ENCODE assay signal across 8 mouse cellular contexts in genomic region chr7:119023394-119023921, GRCm38 (mm10). TPM values are rescaled to one million over a fixed set of nuclear protein-coding genes. Genes with fewer than 3 reads are reported as not detected.
DNase-seq lines count a peak whose midpoint lies in the region; ATAC-seq lines count a peak whose summit lies in the region.

No protein-coding gene starts in this region.

- H3K4me2 ChIP-seq in hindbrain, embryonic 11.5 days (replicated peaks; ENCODE audit: low read depth, low read length), result no peak overlapping the region
- no peak overlapping the region for H3K4me2 ChIP-seq in hindbrain, embryonic 12.5 days (replicated peaks)
- H3K4me2 ChIP-seq in hindbrain, embryonic 16.5 days (ENCODE audit: low read length), result no peak overlapping the region

- DNase-seq in hindbrain, embryonic 11.5 days (ENCODE audit: low spot score), result peak; percentile 84
- DNase-seq in adrenal gland, postnatal 14 days, result peak; percentile 75
- peak; percentile 76 for DNase-seq in embryonic facial prominence, embryonic 10.5 days (ENCODE audit: low spot score)
- peak; percentile 66 to 68 for DNase-seq in layer of hippocampus, postnatal 36 days
- DNase-seq in testis, postnatal 10 days (ENCODE audit: low spot score), result peak; percentile 81

- no peaks in the 10 kb centered on the region for H3K4me1 ChIP-seq in hindbrain, embryonic 11.5 days (replicated peaks; ENCODE audit: control insufficient read depth, insufficient read depth, low read length)
- no peaks in the 10 kb centered on the region for H3K4me1 ChIP-seq in hindbrain, embryonic 12.5 days
- H3K4me1 ChIP-seq in embryonic facial prominence, embryonic 10.5 days, result 0 out of 2 replicates have a peak, but pooled peaks cover 7% of the 10 kb centered on the region
- H3K4me1 ChIP-seq in hindbrain, embryonic 16.5 days (ENCODE audit: control insufficient read depth, insufficient read depth, low read depth, low read length), result no peaks in the 10 kb centered on the region

- no peak overlapping the region for H3K4me3 ChIP-seq in hindbrain, embryonic 11.5 days (ENCODE audit: low read depth, low read length)
- H3K4me3 ChIP-seq in hindbrain, embryonic 12.5 days, result no peak overlapping the region
- H3K4me3 ChIP-seq in embryonic facial prominence, embryonic 10.5 days, result no peak overlapping the region
- no peak overlapping the region for H3K4me3 ChIP-seq in hindbrain, embryonic 16.5 days (ENCODE audit: low read length)

- H3K27me3 ChIP-seq in hindbrain, embryonic 11.5 days (ENCODE audit: control insufficient read depth, insufficient read depth, low read length), result no peaks in the 10 kb centered on the region
- H3K27me3 ChIP-seq in hindbrain, embryonic 12.5 days, result no peaks in the 10 kb centered on the region
- H3K27me3 ChIP-seq in embryonic facial prominence, embryonic 10.5 days (replicated peaks; ENCODE audit: low read depth, poor library complexity, severe bottlenecking), result no peaks in the 10 kb centered on the region
- no peaks in the 10 kb centered on the region for H3K27me3 ChIP-seq in hindbrain, embryonic 16.5 days (replicated peaks; ENCODE audit: control insufficient read depth, insufficient read depth, low read length)

- H3K27ac ChIP-seq in hindbrain, embryonic 11.5 days (ENCODE audit: low read depth, low read length), result no peak overlapping the region
- H3K27ac ChIP-seq in hindbrain, embryonic 12.5 days, result no peak overlapping the region
- H3K27ac ChIP-seq in embryonic facial prominence, embryonic 10.5 days (replicated peaks), result no peak overlapping the region
- H3K27ac ChIP-seq in hindbrain, embryonic 16.5 days (ENCODE audit: low read depth, low read length), result no peak overlapping the region

- no peak; the same call in 1 of the 2 replicates for ATAC-seq in hindbrain, embryonic 11.5 days (ENCODE audit: low FRiP score)
- no peak for ATAC-seq in hindbrain, embryonic 12.5 days (ENCODE audit: low FRiP score)
- ATAC-seq in hindbrain, embryonic 16.5 days, result 0 out of 2 replicates have a peak, but pooled peaks have one; percentile 1
- ATAC-seq in megakaryocyte-erythroid progenitor cell, adult 5-6 weeks (replicated peaks; ENCODE audit: low FRiP score, low TSS enrichment, poor library complexity, severe bottlenecking), result peak; percentile 69

- no peak overlapping the region for H3K9ac ChIP-seq in hindbrain, embryonic 11.5 days (ENCODE audit: low read depth, low read length)
- H3K9ac ChIP-seq in hindbrain, embryonic 12.5 days, result no peak overlapping the region
- no peak overlapping the region for H3K9ac ChIP-seq in hindbrain, embryonic 16.5 days (ENCODE audit: low read depth, low read length)

- H3K9me3 ChIP-seq in hindbrain, embryonic 11.5 days (ENCODE audit: control insufficient read depth, low read length), result no peaks in the 10 kb centered on the region
- no peaks in the 10 kb centered on the region for H3K9me3 ChIP-seq in hindbrain, embryonic 12.5 days (replicated peaks)
- H3K9me3 ChIP-seq in embryonic facial prominence, embryonic 10.5 days, result no peaks in the 10 kb centered on the region
- H3K9me3 ChIP-seq in hindbrain, embryonic 16.5 days (ENCODE audit: control insufficient read depth, low read length), result no peaks in the 10 kb centered on the region

- H3K36me3 ChIP-seq in hindbrain, embryonic 11.5 days (ENCODE audit: control insufficient read depth, insufficient read depth, low read length), result no peaks in the 10 kb centered on the region
- no peaks in the 10 kb centered on the region for H3K36me3 ChIP-seq in hindbrain, embryonic 12.5 days
- H3K36me3 ChIP-seq in embryonic facial prominence, embryonic 10.5 days (replicated peaks), result no peaks in the 10 kb centered on the region
- H3K36me3 ChIP-seq in hindbrain, embryonic 16.5 days (ENCODE audit: control insufficient read depth, insufficient read depth, low read length), result no peaks in the 10 kb centered on the region

- 31% methylated on average over 17 of the region's 17 CpGs for WGBS in hindbrain, embryonic 11.5 days
- WGBS in hindbrain, embryonic 12.5 days, result 30% methylated on average over 17 of the region's 17 CpGs
- WGBS in embryonic facial prominence, embryonic 10.5 days, result 28% methylated on average over 17 of the region's 17 CpGs
- WGBS in hindbrain, embryonic 16.5 days, result 26% methylated on average over 17 of the region's 17 CpGs

RNA-seq across cellular contexts. Expression of gene Gprc5b, which starts 28.4 kb away (rescaled TPM):
- polyA plus RNA-seq in hindbrain, embryonic 11.5 days (2014; fragmentation: Nextera tagmentation; extraction: Ambion mirVana), result 27.2 and 30.3 TPM in 2 replicates
- polyA plus RNA-seq in hindbrain, embryonic 12.5 days (2016; fragmentation: Nextera tagmentation; extraction: Ambion mirVana), result 12.9 and 13.2 TPM in 2 replicates
- total RNA-seq in adrenal gland, postnatal 14 days (2021), result 80.7 and 91.7 TPM in 2 replicates
- 7.2 and 8.2 TPM in 2 replicates for polyA plus RNA-seq in embryonic facial prominence, embryonic 10.5 days (2016; fragmentation: Nextera tagmentation; extraction: Ambion mirVana)
- 7.3 and 8.4 TPM in 2 replicates for polyA plus RNA-seq in hindbrain, embryonic 16.5 days (2015; fragmentation: Nextera tagmentation; extraction: Ambion mirVana)
- total RNA-seq in layer of hippocampus, postnatal 36 days (2021), result 100 to 1,000 TPM; 122 to 123 TPM
- total RNA-seq in megakaryocyte-erythroid progenitor cell, adult 5-6 weeks (2014; fragmentation: Nextera tagmentation), result 0.99 and 1.2 TPM in 2 replicates
- total RNA-seq in megakaryocyte-erythroid progenitor cell, adult 5-6 weeks (2017), result 0.23 and 4.2 TPM in 2 replicates

Comparison
In these comparisons a context has a peak if more than half of its experiments do, and no peak if none do; other contexts are left out.
1. ATAC-seq: peak in hindbrain, embryonic 16.5 days (single experiment) and megakaryocyte-erythroid progenitor cell, adult 5-6 weeks (single experiment); none in hindbrain, embryonic 11.5 days (single experiment) and hindbrain, embryonic 12.5 days (single experiment).
2. Peak in every context shown above with its lines, with median percentiles within 50 percentile points of each other: DNase-seq.